ENCODE assay signal across 10 mouse cellular contexts in genomic region chr3:84615050-84615855, GRCm38 (mm10). TPM values are rescaled to one million over a fixed set of nuclear protein-coding genes. Genes with fewer than 3 reads are reported as not detected.
DNase-seq lines count a peak whose midpoint lies in the region; ATAC-seq and TF ChIP-seq lines count a peak whose summit lies in the region.
"Had no signal": no experiment of that assay in that cellular context is flagged by ENCODE, and none has a peak within 500 bp of the region (broad histone marks: within the 10 kb centered on the region; RNA-seq: fewer than 3 reads in every experiment).

No protein-coding gene starts in this region.

- ATAC-seq in granulocyte monocyte progenitor cell, adult 5-6 weeks (replicated peaks; ENCODE audit: poor library complexity, severe bottlenecking): peak; percentile 99

- no peak overlapping the region for H3K27ac ChIP-seq in left cerebral cortex, adult 2 months
- H3K27ac ChIP-seq: heart, embryonic 13.5 days had no signal

- peak; percentile 33 for DNase-seq in adrenal gland, postnatal 10 days
- DNase-seq in adrenal gland, postnatal 25 days: no peak
- DNase-seq in left cerebral cortex, adult 2 months (ENCODE audit: extremely low spot score in 1 of 2, low spot score in 2 of 2): no peak
- DNase-seq in left cerebral cortex, postnatal 4 days: no peak
- DNase-seq in ZHBTc4 (ENCODE audit: low read depth, low spot score): peak; percentile 52
- peak; percentile 50 for DNase-seq in lung, postnatal 10 days
- no peak for DNase-seq in urinary bladder, postnatal 25 days (ENCODE audit: low spot score)

- intact Hi-C loops in left cerebral cortex, adult 2 months (cut with DNase I): loop anchor here (5.0 kb wide), 2 partner anchors 77 to 292 kb away; no protein-coding TSS in a partner anchor
- intact Hi-C loops in left cerebral cortex, postnatal 4 days (cut with DNase I): loop anchor here (10.0 kb wide), 2 partner anchors 250 to 1510 kb away; no protein-coding TSS in a partner anchor

- TF ChIP-seq CTCF in left cerebral cortex, adult 2 months (IDR thresholded peaks at IDR 0.05): peak; percentile 82

- H3K4me3 ChIP-seq in left cerebral cortex, adult 2 months: no peak overlapping the region
- H3K4me3 ChIP-seq: heart, embryonic 13.5 days; myocyte had no signal

RNA-seq across cellular contexts. Expression of gene Tigd4, which starts 21.9 kb away (rescaled TPM):
- under 1 TPM; 0.45 to 0.90 TPM for total RNA-seq in adrenal gland, postnatal 10 days (2021)
- 0.18 TPM in 1 of 2 replicates, not detected in the other for total RNA-seq in adrenal gland, postnatal 25 days (2021)
- not detected for total RNA-seq in left cerebral cortex, adult 2 months (2021)
- not detected for total RNA-seq in left cerebral cortex, postnatal 4 days (2021)
- total RNA-seq in granulocyte monocyte progenitor cell, adult 5-6 weeks (2014; fragmentation: Nextera tagmentation): not detected in 2 replicates
- total RNA-seq in granulocyte monocyte progenitor cell, adult 5-6 weeks (2017): not detected in 2 replicates

RNA-seq across cellular contexts. Expression of gene Arfip1, which starts 32.8 kb away (rescaled TPM):
- 10 to 100 TPM; 44.7 to 45.8 TPM for total RNA-seq in adrenal gland, postnatal 10 days (2021)
- total RNA-seq in adrenal gland, postnatal 25 days (2021): 48.2 and 58.0 TPM in 2 replicates
- total RNA-seq in left cerebral cortex, adult 2 months (2021): 10 to 100 TPM; 15.3 to 16.0 TPM
- 10 to 100 TPM; 14.8 TPM for total RNA-seq in left cerebral cortex, postnatal 4 days (2021)
- 11.5 and 18.5 TPM in 2 replicates for total RNA-seq in granulocyte monocyte progenitor cell, adult 5-6 weeks (2014; fragmentation: Nextera tagmentation)
- total RNA-seq in granulocyte monocyte progenitor cell, adult 5-6 weeks (2017): 40.3 and 49.1 TPM in 2 replicates

RNA-seq across cellular contexts. Expression of gene Tmem154, which starts 50.7 kb away (rescaled TPM):
- total RNA-seq in adrenal gland, postnatal 10 days (2021): 1 to 10 TPM; 2.7 to 5.8 TPM
- 4.5 and 13.2 TPM in 2 replicates for total RNA-seq in adrenal gland, postnatal 25 days (2021)
- total RNA-seq in left cerebral cortex, adult 2 months (2021): under 1 TPM; 0.23 to 0.36 TPM
- total RNA-seq in left cerebral cortex, postnatal 4 days (2021): 1 to 10 TPM; 1.4 to 1.7 TPM
- total RNA-seq in granulocyte monocyte progenitor cell, adult 5-6 weeks (2014; fragmentation: Nextera tagmentation): 4.8 and 7.6 TPM in 2 replicates
- total RNA-seq in granulocyte monocyte progenitor cell, adult 5-6 weeks (2017): 4.3 and 4.8 TPM in 2 replicates

Comparison
In these comparisons a context has a peak if more than half of its experiments do, and no peak if none do; other contexts are left out.
1. DNase-seq: peak in adrenal gland, postnatal 10 days (single experiment), ZHBTc4 (single experiment) and lung, postnatal 10 days (single experiment); none in adrenal gland, postnatal 25 days (single experiment), left cerebral cortex, adult 2 months (0 of 2), left cerebral cortex, postnatal 4 days (single experiment) and urinary bladder, postnatal 25 days (single experiment).